In genomic region chr1:24099926-24100869, GRCm38 (mm10) we compare ENCODE assay signal across 8 mouse cellular contexts. TPM values are rescaled to one million over a fixed set of nuclear protein-coding genes. Genes with fewer than 3 reads are reported as not detected.
A peak's percentile ranks its signal among the peaks of the same experiment; 100 is the strongest.
DNase-seq lines count a peak whose midpoint lies in the region; ATAC-seq and TF ChIP-seq lines count a peak whose summit lies in the region.

TSS of gene Fam135a (minus strand) at chr1:24100341.

- peak; percentile 13; the same call in 1 of the 2 replicates for ATAC-seq in neutrophil, adult 5-6 weeks (ENCODE audit: extremely low read depth, insufficient number of reproducible peaks, low FRiP score, poor library complexity, severe bottlenecking)

- peak; percentile 95 for DNase-seq in ES-CJ7 (ENCODE audit: low read depth, low spot score)
- DNase-seq in cerebellum, adult 18-20 months = peak; percentile 84 to 94
- DNase-seq in forelimb bud, embryonic 11.5 days (ENCODE audit: low read depth, low spot score) = peak; percentile 95
- DNase-seq in heart, postnatal 4 days = peak; percentile 97
- DNase-seq in layer of hippocampus, adult 2 months (ENCODE audit: low spot score in 2 of 2) = peak; percentile 93 to 96
- peak; percentile 87 for DNase-seq in lung, adult 2 months
- peak; percentile 97 for DNase-seq in testis, postnatal 14 days (ENCODE audit: low spot score)

- H3K4me3 ChIP-seq in layer of hippocampus, adult 2 months = peak within 1 kb of the TSS; percentile 96
- peak within 1 kb of the TSS; percentile 75 for H3K4me3 ChIP-seq in lung, adult 2 months (replicated peaks; ENCODE audit: extremely low read depth, low read depth, low read length)

- peak; percentile 23; the same call in 1 of the 2 replicates for TF ChIP-seq POLR2A in lung, adult 2 months (IDR thresholded peaks at IDR 0.05; ENCODE audit: borderline replicate concordance, extremely low read depth, low read depth, low read length)

- peaks cover 8% of the 10 kb centered on the region; the same call in 1 of the 2 replicates for H3K4me1 ChIP-seq in lung, adult 2 months (ENCODE audit: control insufficient read depth, insufficient read depth, low read length)

- WGBS in lung, adult 2 months = 1% methylated on average over 86 of the region's 88 CpGs

- peak within 1 kb of the TSS; percentile 94 for H3K27ac ChIP-seq in layer of hippocampus, adult 2 months

- TF ChIP-seq CTCF in layer of hippocampus, adult 2 months (conservative IDR thresholded peaks at IDR 0.05) = no peak
- TF ChIP-seq CTCF in lung, adult 2 months (IDR thresholded peaks at IDR 0.05; ENCODE audit: insufficient read depth, low read length) = no peak

RNA-seq across cellular contexts. Expression of gene Fam135a, which starts in this region (rescaled TPM):
- total RNA-seq in heart, postnatal 4 days (2021) = 10 to 100 TPM; 42.5 to 43.1 TPM
- 10 to 100 TPM; 24.8 to 29.0 TPM for total RNA-seq in layer of hippocampus, adult 2 months (2021)
- polyA plus RNA-seq in lung, adult 2 months (2012; rRNA removed) = 4.5 and 7.9 TPM in 2 replicates
- total RNA-seq in neutrophil, adult 5-6 weeks (2017) = 0.25 and 0.81 TPM in 2 replicates

Comparison
In these comparisons a context has a peak if more than half of its experiments do, and no peak if none do; other contexts are left out.
1. Peak in every context shown above with its lines: DNase-seq, ATAC-seq, H3K4me3 ChIP-seq and H3K27ac ChIP-seq.
2. RNA of gene Fam135a (total RNA-seq): 42.5 to 43.1 TPM in heart, postnatal 4 days and 24.8 to 29.0 TPM in layer of hippocampus, adult 2 months; 0.25 to 0.81 TPM in neutrophil, adult 5-6 weeks; every median in the first group is over 10 times any median in the second.
3. Peak in ATAC-seq in neutrophil, adult 5-6 weeks; RNA of the gene not detected or under 1 TPM.